Mouse (Mus musculus) MEL-GATA-1-ER (cell line): ENCODE measurements around the gene Npas2.

ENCODE experiments used
- DNase-seq: peaks from one replicate; pipeline ENCODE4 v3.0.0-alpha.2; 2012; ENCODE audit warnings: low read depth; ENCODE audit errors: extremely low read depth

Gene Npas2

GRCm38 (mm10) chr1:39212982-39213381, 19.5 kb downstream of the Npas2 start:
- DNase-seq = no peak

DNA sequence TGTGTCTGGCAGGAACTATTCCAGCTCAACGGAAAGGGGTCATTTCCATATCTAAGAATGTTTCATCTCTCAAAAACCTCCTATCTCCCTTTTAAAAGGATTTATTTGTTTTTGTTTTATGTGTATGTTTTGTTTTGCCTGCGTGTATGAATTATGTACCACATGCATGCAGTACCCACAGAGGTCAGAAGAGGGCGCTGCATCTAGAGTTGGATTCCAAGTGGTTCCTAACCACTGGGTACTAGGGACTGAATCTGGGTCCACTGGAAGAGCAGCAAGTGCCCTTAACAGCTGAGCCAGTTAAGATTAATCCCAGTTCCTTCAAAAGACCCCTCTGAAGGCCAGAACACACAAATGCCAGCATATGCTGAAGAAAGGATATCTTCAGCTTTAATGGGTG, 24.1 kb downstream of the Npas2 start:
- no peak for DNase-seq

- no peak for DNase-seq
Observed at GRCm38 (mm10) chr1:39228401-39228800, 34.9 kb downstream of the Npas2 start.

GRCm38 (mm10) chr1:39230021-39230420, 36.5 kb downstream of the Npas2 start:
- DNase-seq = no peak

- DNase-seq = no peak
Observed at GRCm38 (mm10) chr1:39234815-39235449, 41.4 kb downstream of the Npas2 start.

DNA sequence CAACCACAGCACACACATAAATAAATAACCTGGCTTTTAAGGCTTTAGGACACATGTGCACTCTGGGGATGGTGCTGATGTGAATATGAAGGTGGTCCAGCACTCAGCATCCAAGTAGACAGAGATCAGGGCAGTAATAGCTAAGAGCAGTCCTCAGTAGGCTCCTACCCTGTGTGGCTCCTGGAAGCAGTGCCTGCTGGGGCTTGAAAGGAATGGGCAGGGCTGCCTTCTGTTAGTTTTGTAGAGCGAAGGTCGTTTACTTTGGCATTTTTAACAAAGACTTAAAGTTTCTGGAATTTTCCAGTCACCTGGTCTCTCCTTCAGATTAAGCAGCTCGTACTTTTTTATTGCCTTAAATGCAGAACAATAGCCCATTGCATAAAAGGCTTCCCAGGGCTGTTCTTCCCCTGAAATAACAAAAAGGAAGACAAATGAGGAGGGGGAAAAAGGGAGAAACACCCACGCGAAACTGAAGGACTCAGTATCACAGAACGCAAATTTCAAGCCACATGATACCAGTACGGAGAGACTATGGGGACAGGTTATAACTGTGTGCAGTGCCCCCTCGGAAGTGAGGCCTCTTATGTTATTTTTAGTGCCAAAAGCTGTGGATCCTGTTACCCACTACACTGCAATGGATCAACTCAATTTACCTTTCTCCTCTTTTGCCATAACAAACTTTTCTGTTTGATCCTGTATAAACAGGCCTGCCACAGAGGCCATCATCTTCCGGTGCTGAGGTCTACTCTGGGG, 44.1 kb downstream of the Npas2 start:
- DNase-seq = no peak

- DNase-seq = no peak
Observed at GRCm38 (mm10) chr1:39240860-39241584, 47.5 kb downstream of the Npas2 start.

DNA sequence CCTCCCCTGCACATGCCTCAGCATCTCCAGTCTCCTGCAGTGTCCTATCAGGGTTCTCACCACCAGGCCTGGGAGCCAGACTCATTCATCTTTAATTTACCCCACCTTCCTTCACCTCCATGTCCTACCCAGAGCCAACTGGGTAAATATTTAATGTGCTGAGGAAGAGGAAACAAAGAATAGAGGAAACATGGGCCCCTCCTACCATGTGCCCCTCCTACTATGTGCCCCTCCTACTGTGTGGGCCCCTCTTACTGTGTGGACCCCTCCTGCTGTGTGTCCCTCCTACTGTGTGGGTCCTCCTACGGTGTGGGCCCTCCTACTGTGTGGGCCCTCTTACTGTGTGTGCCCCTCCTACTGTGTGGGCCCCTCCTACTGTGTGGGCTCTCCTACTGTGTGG, 51.2 kb downstream of the Npas2 start:
- no peak for DNase-seq

GRCm38 (mm10) chr1:39251679-39252078, 58.1 kb downstream of the Npas2 start:
- no peak for DNase-seq

- no peak for DNase-seq
Observed at GRCm38 (mm10) chr1:39253771-39254170, 60.2 kb downstream of the Npas2 start.

GRCm38 (mm10) chr1:39256051-39256450, 62.5 kb downstream of the Npas2 start:
- no peak for DNase-seq

- no peak for DNase-seq
Observed at GRCm38 (mm10) chr1:39256513-39257330, 63.2 kb downstream of the Npas2 start.

DNA sequence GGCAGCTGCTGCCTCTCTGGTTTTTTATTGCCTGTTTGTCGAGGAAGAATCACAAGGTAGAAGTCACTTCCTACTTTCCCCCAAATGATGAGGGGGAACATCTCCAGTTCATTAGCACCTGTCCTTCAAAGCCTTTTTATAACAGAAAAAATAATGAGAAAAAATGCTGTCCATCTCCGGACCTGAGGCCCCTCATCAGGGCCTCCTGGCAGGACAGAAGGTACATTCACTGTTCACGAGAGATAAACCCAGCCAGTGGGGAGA, 63.7 kb downstream of the Npas2 start:
- DNase-seq = no peak

- DNase-seq = no peak
Observed at GRCm38 (mm10) chr1:39259668-39260067, 66.1 kb downstream of the Npas2 start.

GRCm38 (mm10) chr1:39260183-39260978, 66.8 kb downstream of the Npas2 start:
- no peak for DNase-seq

GRCm38 (mm10) chr1:39266843-39267512, 73.4 kb downstream of the Npas2 start:
- DNase-seq = no peak

DNA sequence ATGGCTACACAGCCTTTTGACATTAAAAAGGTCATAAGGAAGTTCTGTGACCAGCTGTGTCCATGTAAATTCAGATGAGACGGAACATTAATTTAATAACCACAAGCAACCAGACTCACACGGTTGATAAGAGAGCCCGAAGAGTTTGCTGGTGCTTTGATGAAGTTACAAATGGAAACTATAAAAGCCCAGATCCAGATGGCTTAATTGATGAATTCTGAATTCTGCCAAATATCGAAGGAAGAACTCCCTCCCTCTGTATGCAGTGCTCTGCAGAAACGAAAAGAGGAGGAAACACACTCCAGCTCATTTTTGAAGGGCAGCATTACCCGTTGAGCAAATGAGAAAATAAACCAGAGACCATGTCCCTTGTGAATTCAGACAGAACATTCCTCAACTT, 79.4 kb downstream of the Npas2 start:
- DNase-seq = no peak

- no peak for DNase-seq
Observed at GRCm38 (mm10) chr1:39280391-39280790, 86.9 kb downstream of the Npas2 start.

- DNase-seq = no peak
Observed at GRCm38 (mm10) chr1:39280989-39281875, 87.7 kb downstream of the Npas2 start.
